Mouse (Mus musculus) embryo, embryonic 10 days (tissue): Measurements from ENCODE around the gene Gk5.

Experiments used
- DNase-seq: peaks from one replicate; pipeline ENCODE4 v3.0.0-alpha.2; 2015; ENCODE audit warnings: low spot score

Gene Gk5

GRCm38 (mm10) chr9:96223302-96223701 lies 104.1 kb downstream of the Gk5 start:
- no peak for DNase-seq

- DNase-seq: no peak
Observed at GRCm38 (mm10) chr9:96228285-96228684, 109.1 kb downstream of the Gk5 start.

DNA sequence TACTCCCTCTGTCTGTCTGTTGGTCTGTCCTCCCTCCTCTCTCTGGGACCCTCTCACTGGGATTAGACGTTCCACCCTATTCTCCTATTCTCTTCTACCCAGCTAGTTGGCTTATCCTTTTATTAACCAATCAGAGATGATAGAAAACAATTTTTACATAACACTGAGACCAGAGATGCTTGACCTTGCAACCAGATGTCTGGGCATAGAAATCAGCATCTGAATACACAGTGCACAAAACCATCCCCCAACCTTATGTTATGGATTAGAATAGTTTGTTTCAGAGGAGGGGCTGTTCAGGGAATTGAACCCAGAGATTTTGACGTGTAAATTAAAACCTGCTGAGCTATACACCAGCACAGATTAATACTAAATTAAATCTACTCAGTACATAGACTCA lies 111.1 kb downstream of the Gk5 start:
- DNase-seq: no peak
